Mouse (Mus musculus) heart, adult 2 months (tissue): Measurements from ENCODE around the gene Tagln2.

Experiments used
- CTCF ChIP-seq: fragments of 200-600 bp; IDR thresholded peaks from 2 replicates; pipeline ENCODE4 v1.8.1; 2022; ENCODE audit warnings: antibody characterized with exemption, mild to moderate bottlenecking, moderate library complexity
- EP300 ChIP-seq: fragments of 200-500 bp; IDR thresholded peaks from 2 replicates; pipeline ENCODE4 v1.6.1; 2011; ENCODE audit warnings: low read depth, low read length, control low read depth; ENCODE audit not compliant: insufficient read depth
- POLR2A ChIP-seq: fragments of 200-500 bp; IDR thresholded peaks from 2 replicates; pipeline ENCODE4 v1.6.1; 2011; ENCODE audit warnings: mild to moderate bottlenecking, low read depth, low read length, control low read depth; ENCODE audit not compliant: insufficient read depth

GRCm38 (mm10) chr1:172530544-172531220, 30.8 kb downstream of the Tagln2 start:
- TF ChIP-seq CTCF (no peak), POLR2A (no peak), EP300 (no peak)
